Mouse (Mus musculus): ENCODE measurements around the gene Ldlrad3. TPM values are rescaled to one million over a fixed set of nuclear protein-coding genes. Genes with fewer than 3 reads are reported as not detected.
A peak's percentile ranks its signal among the peaks of the same experiment; 100 is the strongest.

Gene Ldlrad3
- total RNA-seq, 2 experiments from 2014 or later = 4.5 to 5.9 TPM

- peak; percentile 65 for DNase-seq
- Histone ChIP-seq H3K27ac (no peak overlapping the region), H3K4me3 (no peak overlapping the region)
- TF ChIP-seq CTCF (IDR thresholded peaks at IDR 0.05) = no peak
- intact Hi-C loops (cut with DNase I) = no loop called here
These were observed 139.7 kb downstream of the Ldlrad3 start for GRCm38 (mm10) chr2:102046481-102046880.

DNA sequence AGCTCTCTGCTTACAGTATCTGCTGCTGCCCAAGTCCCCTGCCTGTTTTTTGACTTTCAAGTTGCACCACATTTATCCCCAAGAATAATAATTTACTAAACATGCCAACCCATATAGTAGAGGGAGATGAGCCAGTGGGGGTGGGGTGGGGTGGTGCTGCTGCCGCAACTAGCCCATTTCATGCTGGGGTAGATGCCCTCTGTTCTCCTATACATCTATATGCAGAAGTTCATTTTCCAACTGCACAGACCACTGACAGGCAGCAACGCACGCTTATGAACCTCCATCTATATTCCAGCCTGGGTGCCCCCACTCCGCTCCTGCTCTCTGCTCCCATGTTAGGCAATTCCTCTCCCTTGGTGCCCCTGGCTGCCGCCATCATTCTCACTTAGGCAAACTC lies 145.7 kb downstream of the Ldlrad3 start:
- intact Hi-C loops (cut with DNase I) = no loop called here
- H3K27ac ChIP-seq = no peak overlapping the region
- TF ChIP-seq CTCF (IDR thresholded peaks at IDR 0.05) = no peak
- DNase-seq = no peak
- H3K4me3 ChIP-seq = no peak overlapping the region

DNA sequence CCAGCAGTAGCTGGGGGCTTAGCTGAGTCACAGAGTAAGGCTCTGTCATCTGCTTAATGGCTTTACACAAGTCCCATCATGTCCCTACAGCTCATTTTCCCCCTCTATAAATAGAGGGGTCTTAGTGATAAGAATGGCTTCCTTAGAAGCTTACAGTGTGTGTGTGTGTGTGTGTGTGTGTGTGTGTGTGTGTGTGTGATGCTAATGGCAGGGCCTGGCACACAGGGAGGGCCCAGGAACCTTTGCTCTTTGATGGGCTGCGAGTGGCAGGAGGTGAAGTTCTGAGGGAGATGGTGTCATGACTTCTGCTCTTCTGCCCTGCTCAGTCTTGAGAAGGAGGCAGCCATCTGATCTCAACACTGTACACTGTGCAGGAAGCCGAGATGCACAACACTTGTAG lies 146.2 kb downstream of the Ldlrad3 start:
- no peak overlapping the region for H3K27ac ChIP-seq
- no peak overlapping the region for H3K4me3 ChIP-seq
- intact Hi-C loops (cut with DNase I) = no loop called here

GRCm38 (mm10) chr2:102038895-102039667 lies 147.1 kb downstream of the Ldlrad3 start:
- Histone ChIP-seq H3K4me3 (no peak overlapping the region), H3K27ac (peak overlapping the region; percentile 62; the same call in 1 of the 2 replicates)
- peak; percentile 20; the same call in 1 of the 2 replicates for TF ChIP-seq CTCF (IDR thresholded peaks at IDR 0.05)
- intact Hi-C loops (cut with DNase I) = no loop called here
- no peak for DNase-seq

More for the DNA sequence above, 146.2 kb downstream of the Ldlrad3 start:
- no peak for TF ChIP-seq CTCF (IDR thresholded peaks at IDR 0.05)
- DNase-seq = no peak

DNA sequence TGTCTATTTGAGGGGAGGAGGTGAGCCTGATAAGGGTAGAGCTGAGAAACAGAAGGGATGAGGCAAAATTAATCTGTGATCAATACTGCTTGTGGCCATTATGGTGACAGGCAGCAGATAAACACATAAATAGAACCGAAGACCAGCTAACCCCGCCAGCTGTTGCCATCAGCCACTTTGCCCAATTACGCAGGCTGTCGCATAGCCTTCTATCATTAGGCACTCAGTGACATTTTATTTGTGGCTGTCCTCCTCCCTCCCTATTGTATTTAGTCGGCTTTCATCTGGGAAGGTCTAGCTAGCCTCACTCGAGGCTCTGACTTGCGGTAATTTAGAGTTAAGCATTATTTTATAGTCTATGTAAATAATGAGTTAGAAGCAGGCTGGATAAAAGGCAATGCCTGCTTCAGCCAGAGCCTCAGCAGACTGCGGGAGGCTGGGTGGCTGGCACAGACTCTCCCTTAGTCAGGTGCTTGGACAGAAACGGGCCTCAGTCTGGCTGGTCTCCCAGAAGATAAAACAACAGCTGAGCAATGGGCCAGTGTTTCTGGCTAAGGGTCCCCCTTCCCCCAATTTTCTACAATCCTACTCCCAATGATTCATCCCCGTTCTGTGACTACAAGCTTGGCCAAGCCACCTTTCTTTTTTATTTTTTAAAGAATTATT lies 147.8 kb downstream of the Ldlrad3 start:
- Histone ChIP-seq H3K4me3 (no peak overlapping the region), H3K27ac (peak overlapping the region; percentile 62)
- intact Hi-C loops (cut with DNase I) = no loop called here
- no peak for TF ChIP-seq CTCF (IDR thresholded peaks at IDR 0.05)
- peak; percentile 54 for DNase-seq

GRCm38 (mm10) chr2:102036665-102037511 lies 149.3 kb downstream of the Ldlrad3 start:
- DNase-seq = no peak
- Histone ChIP-seq H3K4me3 (0 out of 2 replicates have a peak overlapping the region, but pooled peaks have one; percentile 23), H3K27ac (no peak overlapping the region; the same call in 1 of the 2 replicates)
- no peak for TF ChIP-seq CTCF (IDR thresholded peaks at IDR 0.05)
- intact Hi-C loops (cut with DNase I) = no loop called here

GRCm38 (mm10) chr2:102034513-102034879 lies 151.7 kb downstream of the Ldlrad3 start:
- no peak for TF ChIP-seq CTCF (IDR thresholded peaks at IDR 0.05)
- Histone ChIP-seq H3K4me3 (no peak overlapping the region), H3K27ac (no peak overlapping the region)
- no peak for DNase-seq
- intact Hi-C loops (cut with DNase I) = loop anchor here (5.0 kb wide), 2 partner anchors 127 to 418 kb away; partner anchors contain the start of gene Fjx1

GRCm38 (mm10) chr2:102033818-102034512 lies 152.2 kb downstream of the Ldlrad3 start:
- Histone ChIP-seq H3K4me3 (no peak overlapping the region), H3K27ac (no peak overlapping the region)
- intact Hi-C loops (cut with DNase I) = loop anchor here (5.0 kb wide), 2 partner anchors 127 to 418 kb away; partner anchors contain the start of gene Fjx1
- no peak for DNase-seq
- TF ChIP-seq CTCF (IDR thresholded peaks at IDR 0.05) = no peak

- Histone ChIP-seq H3K27ac (no peak overlapping the region), H3K4me3 (no peak overlapping the region)
- DNase-seq = no peak
- TF ChIP-seq CTCF (IDR thresholded peaks at IDR 0.05) = no peak
- intact Hi-C loops (cut with DNase I) = loop anchor here (5.0 kb wide), 2 partner anchors 126 to 419 kb away; partner anchors contain the start of gene Fjx1
These were observed 153.4 kb downstream of the Ldlrad3 start for GRCm38 (mm10) chr2:102032713-102033343.

GRCm38 (mm10) chr2:102030652-102031051 lies 155.5 kb downstream of the Ldlrad3 start:
- TF ChIP-seq CTCF (IDR thresholded peaks at IDR 0.05) = peak; percentile 75
- Histone ChIP-seq H3K27ac (no peak overlapping the region), H3K4me3 (no peak overlapping the region)
- peak; percentile 76 for DNase-seq
- intact Hi-C loops (cut with DNase I) = loop anchor here (5.0 kb wide), 2 partner anchors 123 to 422 kb away; partner anchors contain the start of gene Fjx1

GRCm38 (mm10) chr2:102030152-102030551 lies 156.0 kb downstream of the Ldlrad3 start:
- TF ChIP-seq CTCF (IDR thresholded peaks at IDR 0.05) = no peak
- Histone ChIP-seq H3K4me3 (no peak overlapping the region), H3K27ac (peak overlapping the region; percentile 31; the same call in 1 of the 2 replicates)
- DNase-seq = no peak
- intact Hi-C loops (cut with DNase I) = loop anchor here (5.0 kb wide), 2 partner anchors 123 to 422 kb away; partner anchors contain the start of gene Fjx1

Data from gastrocnemius, adult 2 months (tissue).